Mouse (Mus musculus) embryonic fibroblast, embryonic 13.5 days (primary cell): ENCODE measurements at regions not wholly inside any gene's neighbourhood (a gene's known extent, or its start where the extent isn't known, plus 50 kb on each side); places are given as distances from the start of the nearest gene placed in this dataset.
A peak's percentile ranks its signal among the peaks of the same experiment; 100 is the strongest.

Experiments used
- H3K27ac ChIP-seq: 2 replicates; pipeline ENCODE4 v1.5.1; 2012; ENCODE audit warnings: low read length, control low read depth, inconsistent platforms; ENCODE audit not compliant: insufficient read depth
- H3K4me1 ChIP-seq: 2 replicates; pipeline ENCODE4 v1.6.1; 2011; ENCODE audit warnings: low read length; ENCODE audit not compliant: control insufficient read depth, insufficient read depth
- H3K4me3 ChIP-seq: 2 replicates; pipeline ENCODE4 v1.5.1; 2011; ENCODE audit warnings: mild to moderate bottlenecking, control low read depth, low read length; ENCODE audit not compliant: insufficient read depth
- CTCF ChIP-seq: IDR thresholded peaks from 2 replicates; pipeline ENCODE4 v1.5.1; 2011; ENCODE audit warnings: mild to moderate bottlenecking, control low read depth, low read length, moderate library complexity, borderline replicate concordance; ENCODE audit not compliant: insufficient read depth
- POLR2A ChIP-seq: IDR thresholded peaks from 2 replicates; pipeline ENCODE4 v1.6.1; 2011; ENCODE audit warnings: low read depth, mild to moderate bottlenecking, control low read depth, low read length, moderate library complexity

DNA sequence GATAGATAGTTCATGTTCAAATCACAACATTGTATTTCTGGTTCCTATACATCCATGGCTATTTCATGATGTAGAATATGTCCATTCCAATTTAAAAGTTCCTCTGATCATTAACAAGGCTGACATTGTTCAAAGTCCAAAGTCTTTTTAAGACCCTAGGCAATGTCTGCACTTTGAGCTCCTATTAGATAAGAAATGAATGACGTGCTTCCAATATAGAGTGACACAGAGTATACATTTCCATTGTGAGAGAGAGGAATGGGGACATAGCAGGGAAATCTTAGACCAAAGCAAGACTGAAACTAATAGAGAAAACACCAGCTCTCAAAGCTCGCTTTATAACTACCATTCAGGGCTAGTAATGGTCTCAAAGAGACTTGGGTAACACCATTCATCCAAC lies 153.5 kb downstream of the Mex3b start:
- Histone ChIP-seq H3K4me3 (no peak overlapping the region), H3K4me1 (no peaks in the 10 kb centered on the region), H3K27ac (no peak overlapping the region)
- TF ChIP-seq CTCF, result no peak
- no peak for TF ChIP-seq POLR2A

DNA sequence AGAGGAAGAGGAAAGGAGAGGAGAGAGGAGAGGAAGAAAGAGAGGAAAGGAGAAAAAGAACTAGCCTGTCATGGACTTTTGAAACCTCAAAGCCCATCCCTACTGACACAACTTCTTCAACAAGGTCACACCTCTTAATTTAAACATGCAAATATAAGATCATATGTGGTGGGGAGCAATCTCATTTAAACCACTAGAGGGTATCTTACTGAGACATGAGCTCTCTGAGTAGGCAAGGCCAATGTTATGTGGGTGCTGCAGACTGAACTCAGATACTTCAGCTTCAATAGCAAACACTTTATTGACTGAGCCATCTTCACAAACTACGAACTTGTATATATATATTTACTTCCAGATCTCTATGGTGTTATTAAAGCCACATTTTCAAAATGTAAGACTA lies 156.9 kb downstream of the Mex3b start:
- no peaks in the 10 kb centered on the region for H3K4me1 ChIP-seq
- TF ChIP-seq CTCF (no peak), POLR2A (no peak)
- H3K27ac ChIP-seq, result no peak overlapping the region
- no peak overlapping the region for H3K4me3 ChIP-seq

DNA sequence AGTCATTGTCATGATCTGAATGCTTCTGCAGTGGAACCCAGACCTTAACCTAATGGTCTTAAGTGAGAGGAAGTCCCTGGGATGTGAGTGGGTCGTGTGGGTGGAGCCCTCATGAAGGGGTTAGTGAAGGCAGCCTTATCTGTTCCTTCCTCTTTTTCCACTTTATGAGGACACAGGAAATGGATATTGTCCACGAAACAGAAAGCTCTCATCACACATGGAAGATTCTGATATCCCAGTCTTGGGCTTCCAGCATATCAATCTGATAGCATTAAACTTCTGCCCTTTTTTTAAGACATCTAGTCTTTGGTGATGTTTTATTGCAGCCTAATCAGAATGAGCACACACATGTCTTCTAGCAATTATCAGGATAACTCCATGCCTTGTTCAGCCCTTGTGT lies 164.0 kb downstream of the Mex3b start:
- no peak overlapping the region for H3K4me3 ChIP-seq
- TF ChIP-seq POLR2A (no peak), CTCF (no peak)
- H3K4me1 ChIP-seq, result no peaks in the 10 kb centered on the region
- no peak overlapping the region for H3K27ac ChIP-seq

DNA sequence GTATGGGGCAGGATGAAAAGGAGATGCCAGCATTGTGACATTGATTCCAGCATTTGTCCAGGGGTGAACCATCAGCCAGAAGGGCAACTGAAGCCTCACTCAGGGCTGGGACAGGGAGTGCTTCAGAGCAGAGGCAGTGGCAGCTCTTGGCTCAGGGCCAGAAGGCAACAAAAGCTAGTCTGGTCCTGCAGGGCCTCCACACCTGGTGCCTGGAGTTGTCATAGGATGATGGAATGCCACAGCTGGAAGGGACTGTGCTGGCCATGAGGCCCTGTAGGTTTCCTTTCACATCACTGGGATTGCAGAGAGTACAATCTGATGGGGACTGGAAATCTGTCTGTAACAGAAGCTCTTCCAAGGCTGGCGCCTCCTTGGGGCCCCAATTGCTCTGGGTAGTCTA lies 164.9 kb downstream of the Mex3b start:
- H3K27ac ChIP-seq, result no peak overlapping the region
- H3K4me3 ChIP-seq, result no peak overlapping the region
- H3K4me1 ChIP-seq, result no peaks in the 10 kb centered on the region
- TF ChIP-seq POLR2A, result no peak
- no peak for TF ChIP-seq CTCF

DNA sequence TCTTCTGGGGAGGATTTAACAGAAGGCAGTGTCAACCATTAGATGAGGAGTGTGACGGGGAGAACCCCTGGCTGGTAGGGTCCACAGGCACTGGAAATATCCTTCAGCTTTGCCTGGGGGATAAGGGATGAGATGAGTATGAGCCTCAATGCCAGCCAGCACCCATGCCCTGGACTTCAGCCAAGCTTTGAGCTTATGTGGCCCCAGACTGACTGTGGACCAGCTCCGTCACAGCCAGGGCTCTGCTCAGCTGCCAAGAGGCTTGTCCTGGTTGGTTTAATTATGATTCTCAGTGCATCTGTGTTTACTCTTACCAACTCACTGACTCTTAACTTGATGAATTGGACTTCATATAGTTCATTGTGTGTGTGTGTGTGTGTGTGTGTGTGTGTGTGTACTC lies 165.8 kb downstream of the Mex3b start:
- no peak overlapping the region for H3K4me3 ChIP-seq
- TF ChIP-seq CTCF, result no peak
- no peak for TF ChIP-seq POLR2A
- H3K4me1 ChIP-seq, result no peaks in the 10 kb centered on the region
- H3K27ac ChIP-seq, result no peak overlapping the region

DNA sequence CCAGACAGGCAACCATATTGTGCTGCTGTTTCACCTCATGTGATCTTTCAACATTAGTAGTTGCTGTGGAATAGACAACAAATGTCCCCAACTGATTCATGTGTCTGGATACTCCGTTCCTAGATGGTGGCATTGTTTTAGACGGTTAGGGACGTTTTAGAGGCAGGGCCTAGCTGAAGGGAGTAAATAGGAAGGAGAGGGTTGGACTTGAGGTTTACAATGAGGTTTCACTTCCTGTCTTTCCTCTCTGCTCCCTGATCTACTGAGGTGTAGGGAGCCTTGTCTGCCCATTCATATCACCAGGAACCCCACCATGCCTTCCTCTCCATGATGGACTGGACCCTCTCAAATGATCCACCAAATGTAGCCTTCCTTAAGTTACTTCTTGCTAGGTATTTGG lies 168.1 kb downstream of the Mex3b start:
- TF ChIP-seq POLR2A, result no peak
- no peak for TF ChIP-seq CTCF
- Histone ChIP-seq H3K4me3 (no peak overlapping the region), H3K27ac (peak overlapping the region; percentile 9; the same call in 1 of the 2 replicates), H3K4me1 (no peaks in the 10 kb centered on the region)

DNA sequence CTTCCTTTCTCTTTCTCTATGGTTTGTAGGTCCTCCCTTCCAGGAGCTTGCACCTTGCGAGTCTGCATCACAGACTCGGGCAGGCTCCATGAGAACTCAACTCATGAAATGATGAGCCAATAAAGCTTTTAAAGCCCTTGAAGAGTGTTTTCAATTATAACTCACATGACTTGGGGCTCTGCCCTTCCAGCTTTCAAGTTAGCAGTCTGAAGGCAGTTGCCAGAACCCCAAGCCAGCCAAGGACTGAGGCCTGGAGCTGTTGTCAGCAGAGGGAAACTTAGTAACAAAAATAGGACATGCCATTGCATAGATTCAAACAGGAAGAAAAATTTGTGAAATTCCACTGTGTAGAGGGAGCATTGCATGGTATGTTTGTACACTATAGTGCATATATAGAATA lies 169.3 kb downstream of the Mex3b start:
- H3K27ac ChIP-seq, result no peak overlapping the region
- no peak for TF ChIP-seq POLR2A
- TF ChIP-seq CTCF, result no peak

DNA sequence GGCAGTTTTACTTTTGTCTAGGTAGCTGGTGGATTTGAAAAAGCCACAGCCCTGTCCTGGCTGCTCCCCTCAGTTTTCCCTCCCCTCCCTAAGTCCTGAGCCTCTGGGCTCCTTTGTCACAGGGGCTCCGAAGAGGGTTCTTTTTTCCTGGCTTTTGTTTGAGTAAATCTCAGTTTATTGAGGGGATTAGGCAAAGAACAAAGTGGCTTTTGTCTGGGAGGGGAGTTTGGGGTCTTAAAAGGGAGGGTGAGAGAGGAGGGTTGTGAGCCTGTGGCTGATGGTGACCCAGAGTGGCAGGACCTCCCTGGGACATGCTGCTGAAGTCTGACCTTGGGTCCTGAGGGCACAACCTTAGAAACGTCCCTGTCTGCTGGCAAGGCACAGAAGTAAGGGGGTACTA lies 170.0 kb downstream of the Mex3b start:
- no peak for TF ChIP-seq CTCF
- TF ChIP-seq POLR2A, result no peak
- no peak overlapping the region for H3K27ac ChIP-seq
- H3K4me3 ChIP-seq, result no peak overlapping the region
- no peaks in the 10 kb centered on the region for H3K4me1 ChIP-seq

More for the DNA sequence above, 169.3 kb downstream of the Mex3b start:
- Histone ChIP-seq H3K4me3 (no peak overlapping the region), H3K4me1 (no peaks in the 10 kb centered on the region)

- Histone ChIP-seq H3K27ac (no peak overlapping the region), H3K4me3 (no peak overlapping the region)
- no peak for TF ChIP-seq CTCF
- TF ChIP-seq POLR2A, result no peak
Measured at GRCm38 (mm10) chr7:83037714-83038113, 170.6 kb downstream of the Mex3b start.

DNA sequence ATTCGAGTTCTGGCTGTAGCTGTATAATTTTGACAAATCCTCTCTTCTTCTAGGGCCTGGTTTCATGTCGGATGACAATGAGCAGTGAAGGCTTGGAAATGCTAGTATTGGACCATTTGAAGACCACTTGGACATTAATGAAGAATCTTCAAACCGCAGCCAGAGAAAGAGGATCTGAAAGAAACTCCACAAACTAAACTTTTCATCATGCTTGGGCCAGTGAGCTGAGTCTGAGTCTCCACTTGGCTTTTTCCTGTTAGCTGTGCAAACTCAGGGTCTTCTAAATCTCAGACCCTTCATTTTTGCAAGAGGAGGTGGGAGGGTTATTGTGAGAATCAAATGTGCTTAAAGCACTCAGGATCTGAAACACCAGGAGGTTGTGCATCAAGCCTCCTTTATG lies 176.6 kb downstream of the Mex3b start:
- Histone ChIP-seq H3K4me1 (no peaks in the 10 kb centered on the region), H3K4me3 (no peak overlapping the region), H3K27ac (no peak overlapping the region)
- no peak for TF ChIP-seq CTCF
- no peak for TF ChIP-seq POLR2A

More at GRCm38 (mm10) chr7:83037714-83038113, 170.6 kb downstream of the Mex3b start:
- H3K4me1 ChIP-seq, result no peaks in the 10 kb centered on the region

- no peak overlapping the region for H3K27ac ChIP-seq
- TF ChIP-seq POLR2A (no peak), CTCF (no peak)
- H3K4me3 ChIP-seq, result no peak overlapping the region
- no peaks in the 10 kb centered on the region for H3K4me1 ChIP-seq
Measured at GRCm38 (mm10) chr7:83045266-83045665, 178.1 kb downstream of the Mex3b start.
